Mouse (Mus musculus) cerebellum, adult 2 months (tissue): Measurements from ENCODE around the gene Trim12a.
"Not testable (repeated sequence)": the region's sequence is repeated elsewhere in the genome, so short reads cannot be mapped to it uniquely, and the experiment has no call there.

ENCODE experiments used
- CTCF ChIP-seq: fragments of 200-500 bp; IDR thresholded peaks from 2 replicates; pipeline ENCODE4 v1.5.1; 2011; ENCODE audit warnings: low read depth, mild to moderate bottlenecking, control low read depth, low read length, moderate library complexity, borderline replicate concordance; ENCODE audit not compliant: insufficient read depth
- POLR2A ChIP-seq: fragments of 200-500 bp; IDR thresholded peaks from 2 replicates; pipeline ENCODE4 v1.6.1; 2011; ENCODE audit warnings: low read length, control low read depth, borderline replicate concordance; ENCODE audit not compliant: insufficient read depth

GRCm38 (mm10) chr7:104287576-104288443, 27.5 kb downstream of the Trim12a start, which contains the start of gene Trim5:
- TF ChIP-seq POLR2A, CTCF: not testable (repeated sequence)
